Mouse (Mus musculus) brain, embryonic 14.5 days (tissue): Measurements from ENCODE around the gene Siva1.

Experiments used
- CTCF ChIP-seq: fragments of 200-500 bp; IDR thresholded peaks from 2 replicates; pipeline ENCODE4 v1.5.1; 2012; ENCODE audit warnings: inconsistent platforms, mild to moderate bottlenecking, moderate library complexity, borderline replicate concordance; ENCODE audit not compliant: insufficient read depth, insufficient read length; ENCODE audit errors: extremely low read depth
- POLR2A ChIP-seq: fragments of 200-500 bp; IDR thresholded peaks from 2 replicates; pipeline ENCODE4 v1.6.1; 2012; ENCODE audit warnings: mild to moderate bottlenecking, inconsistent platforms, borderline replicate concordance; ENCODE audit not compliant: poor library complexity, insufficient read depth, insufficient read length, severe bottlenecking; ENCODE audit errors: extremely low read depth

- TF ChIP-seq POLR2A = no peak
- TF ChIP-seq CTCF = no peak
Measured at GRCm38 (mm10) chr12:112609031-112609430, 35.4 kb upstream of the Siva1 start.
